Mouse (Mus musculus): ENCODE data around the gene Ap2m1.

Gene Ap2m1

GRCm38 (mm10) chr16:20529375-20529774 is 5.9 kb upstream of the Ap2m1 start:
- DNase-seq (ENCODE audit: low spot score in 2 of 2) = no peak

GRCm38 (mm10) chr16:20530941-20531340 is 4.3 kb upstream of the Ap2m1 start:
- DNase-seq (ENCODE audit: low spot score in 2 of 2) = no peak

DNA sequence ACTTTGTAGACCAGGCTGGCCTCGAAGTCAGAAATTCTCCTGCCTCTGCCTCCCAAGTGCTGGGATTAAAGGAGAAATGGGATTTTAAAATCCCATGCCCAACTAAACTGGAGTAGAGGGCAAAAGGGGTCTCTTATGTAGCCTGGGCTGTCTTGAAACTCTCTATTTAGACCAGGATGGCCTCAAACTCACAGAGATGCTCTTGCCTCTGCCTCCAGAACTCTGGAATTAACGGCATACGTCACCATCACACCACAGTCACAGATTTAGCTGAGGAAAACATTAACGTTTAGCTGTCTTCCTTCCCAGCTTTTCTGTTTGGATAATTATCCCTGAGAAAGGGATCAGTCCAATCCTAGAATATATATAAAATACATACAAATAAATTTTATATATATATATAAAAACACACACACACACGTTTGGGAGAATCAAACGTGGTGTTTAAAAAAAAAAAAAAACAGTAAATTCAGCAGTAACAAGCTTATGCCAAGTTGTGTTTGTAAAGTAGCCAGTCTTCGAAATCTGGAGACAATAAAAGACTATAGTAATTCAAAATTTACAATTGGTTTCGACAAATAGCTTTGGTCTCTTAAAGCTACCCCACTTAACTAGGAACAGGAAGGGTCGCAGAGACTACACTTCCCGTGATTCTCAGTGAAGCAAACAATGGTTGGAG is 522 bp upstream of the Ap2m1 start:
- DNase-seq (ENCODE audit: low spot score in 2 of 2) = no peak

DNA sequence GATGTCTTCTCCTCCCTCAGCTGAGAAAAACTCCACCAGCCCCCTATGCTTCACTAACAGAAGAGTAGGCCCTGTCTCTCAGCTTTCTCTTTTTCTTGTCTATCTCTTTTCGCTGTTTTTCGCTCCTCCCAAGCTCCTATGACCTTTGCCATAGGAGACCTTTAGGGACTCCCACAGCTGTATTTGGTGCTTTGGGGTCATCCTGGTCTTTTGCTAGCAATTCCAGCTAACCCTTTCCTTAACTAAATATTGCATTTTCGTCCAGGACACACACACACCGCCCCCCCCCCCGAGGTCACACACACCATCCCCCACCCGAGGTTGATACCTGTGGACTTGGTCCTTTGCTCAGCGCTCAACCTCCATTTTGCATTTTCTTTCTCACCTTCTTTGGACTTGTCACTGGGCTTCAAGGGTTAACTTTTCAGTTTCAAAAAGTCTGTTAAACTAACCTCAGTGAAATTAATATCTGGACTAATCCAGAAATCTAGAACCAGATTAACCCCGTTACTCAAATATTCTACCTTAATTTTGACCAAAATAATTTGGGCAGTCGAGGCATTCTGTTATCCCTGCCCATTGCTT is 895 bp downstream of the Ap2m1 start:
- DNase-seq (ENCODE audit: low spot score in 2 of 2) = no peak

DNA sequence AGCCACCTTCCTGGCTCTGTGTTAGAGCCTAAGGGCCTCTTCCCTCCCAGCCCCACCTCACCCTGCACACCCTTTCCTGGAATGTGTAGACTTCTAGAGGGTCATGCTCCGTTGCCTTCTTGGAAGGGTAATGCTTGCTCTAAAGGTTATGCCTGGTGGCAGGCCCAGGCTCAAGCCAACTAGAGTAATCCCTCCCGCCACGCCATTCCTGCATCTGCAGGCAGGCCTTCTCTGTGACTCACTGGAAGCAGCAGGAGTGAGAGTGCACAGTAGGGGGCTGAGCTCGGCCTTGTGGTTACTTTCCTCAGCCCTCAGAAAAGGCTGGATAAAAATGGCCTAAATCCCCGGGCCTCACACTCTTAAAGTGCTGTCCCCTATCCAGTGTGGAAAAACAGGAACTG is 1.8 kb downstream of the Ap2m1 start:
- no peak for DNase-seq (ENCODE audit: low spot score in 2 of 2)

- no peak for DNase-seq (ENCODE audit: low spot score in 2 of 2)
These were observed 2.5 kb downstream of the Ap2m1 start for GRCm38 (mm10) chr16:20537601-20538320.

DNA sequence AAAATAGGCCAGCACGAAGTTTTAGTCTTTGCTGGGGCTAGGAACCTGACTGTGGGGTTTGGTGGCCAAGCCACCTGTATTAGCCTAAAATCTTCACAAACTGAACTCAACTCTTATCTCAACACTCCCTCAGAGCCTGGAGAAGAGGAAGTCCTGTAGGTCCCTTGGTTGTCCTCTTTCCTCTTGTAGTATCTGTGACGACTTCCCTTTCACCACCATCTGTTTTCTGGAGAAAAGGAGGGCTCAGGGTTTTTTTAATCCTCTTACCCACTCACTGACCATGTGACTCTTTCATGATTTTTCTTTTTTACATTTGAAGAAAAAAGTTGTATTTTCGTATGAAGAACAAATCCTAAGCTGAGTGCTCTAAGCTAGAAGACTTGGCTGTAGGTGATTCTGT is 4.4 kb downstream of the Ap2m1 start:
- DNase-seq (ENCODE audit: low spot score in 2 of 2) = no peak

DNA sequence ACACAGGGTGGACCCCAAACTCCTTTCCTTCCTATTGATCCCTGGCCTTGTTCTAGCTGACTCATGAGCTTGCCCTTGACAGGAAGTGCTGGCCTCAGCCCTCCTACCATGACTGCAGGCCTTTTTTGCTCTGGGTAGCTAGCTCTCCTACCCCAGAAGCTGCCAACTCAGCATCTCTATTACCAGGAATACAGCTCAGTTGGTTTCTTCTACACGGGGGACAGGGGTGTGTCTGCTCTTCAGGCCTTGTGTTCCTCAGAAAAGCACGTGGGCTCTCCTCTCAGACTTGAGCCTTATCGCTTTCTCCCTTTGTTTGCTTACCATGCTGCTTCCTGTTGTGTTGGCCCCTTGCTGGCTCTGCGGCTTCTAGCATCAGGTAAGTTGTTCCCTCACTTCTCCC is 5.2 kb downstream of the Ap2m1 start:
- DNase-seq (ENCODE audit: low spot score in 2 of 2) = no peak

DNA sequence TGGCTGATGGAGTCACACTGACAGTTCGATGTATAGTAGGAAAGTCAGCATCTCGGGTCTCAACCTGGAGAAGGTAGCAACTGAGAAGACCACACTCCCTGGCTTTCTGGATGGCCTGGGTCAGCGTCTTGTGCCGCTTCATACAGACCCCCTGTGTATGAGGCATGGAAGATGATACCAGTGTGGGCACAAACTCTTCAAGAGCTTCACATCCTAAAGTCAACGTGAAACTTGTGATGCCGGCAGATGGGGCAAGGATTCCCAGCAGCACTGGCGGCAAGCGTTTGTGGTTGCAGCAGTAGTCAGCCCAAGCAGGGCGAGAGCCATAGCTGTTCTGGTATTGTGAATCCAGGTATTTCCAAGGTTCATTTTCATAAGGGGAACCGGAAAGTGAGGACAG is 10.4 kb downstream of the Ap2m1 start:
- no peak for DNase-seq (ENCODE audit: low spot score in 2 of 2)

DNA sequence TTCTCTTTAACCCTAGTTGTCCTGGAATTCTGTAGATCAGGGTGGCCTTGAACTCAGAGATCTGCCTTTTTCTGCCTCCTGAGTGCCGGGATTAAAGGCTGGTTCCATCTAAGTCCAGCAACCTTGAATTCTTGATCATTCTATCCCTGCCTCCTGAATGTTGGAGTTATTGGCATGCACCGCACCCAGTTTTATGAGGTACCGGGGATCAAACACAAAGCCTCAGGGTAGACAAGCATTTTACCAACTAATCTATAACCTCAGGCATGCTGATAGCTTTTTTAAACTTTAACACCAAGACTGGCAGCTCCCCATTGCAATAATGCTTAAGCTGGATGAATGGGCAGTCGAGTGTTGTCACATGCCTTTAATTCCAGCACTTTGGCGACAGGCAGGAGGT is 12.1 kb downstream of the Ap2m1 start:
- DNase-seq (ENCODE audit: low spot score in 2 of 2) = no peak

DNA sequence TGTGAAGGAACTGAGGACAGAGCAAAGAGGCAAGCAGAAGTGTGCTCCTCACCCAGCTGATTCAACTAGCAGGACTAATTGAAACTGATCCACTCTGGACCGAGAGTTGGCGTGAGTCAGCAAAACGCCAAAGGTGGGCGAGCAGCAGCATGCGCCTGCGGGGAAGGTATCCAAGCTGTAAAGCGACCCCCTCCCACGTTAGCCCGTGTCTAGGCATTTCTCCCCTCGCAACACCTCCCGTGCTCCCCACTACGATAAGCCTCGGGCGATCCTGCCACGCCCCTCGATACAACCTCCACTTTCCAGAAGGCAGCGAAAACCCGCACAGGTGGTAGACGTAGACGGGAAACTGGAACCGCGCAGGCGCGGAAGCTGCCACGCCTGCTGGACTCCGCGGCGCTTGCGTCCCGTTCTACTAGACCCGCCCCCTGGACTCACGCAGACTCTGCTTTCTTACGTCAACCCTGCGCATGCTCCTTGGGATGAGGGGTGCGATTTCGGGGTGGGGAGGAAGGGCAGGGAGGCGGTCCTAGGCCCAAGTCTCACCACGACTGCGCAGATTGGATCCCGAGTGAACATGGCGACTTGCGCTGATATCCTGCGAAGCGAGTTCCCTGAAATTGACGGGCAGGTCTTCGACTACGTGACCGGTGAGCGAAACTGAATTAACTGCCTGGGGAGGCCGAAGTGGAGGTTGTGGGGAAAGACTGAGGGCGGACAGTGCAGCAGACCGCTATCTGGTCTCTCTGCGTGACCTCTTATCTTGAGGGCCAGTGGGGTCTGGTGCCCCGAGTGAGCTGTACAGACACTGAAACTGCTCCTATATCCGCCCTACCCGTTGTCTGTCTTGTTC is 13.0 kb downstream of the Ap2m1 start, which contains the start of gene Abcf3:
TSS of gene Abcf3 (plus strand) at position 482 of the 853 bp plus-strand sequence.
- DNase-seq (ENCODE audit: low spot score in 2 of 2) = peak; percentile 92 to 98

DNA sequence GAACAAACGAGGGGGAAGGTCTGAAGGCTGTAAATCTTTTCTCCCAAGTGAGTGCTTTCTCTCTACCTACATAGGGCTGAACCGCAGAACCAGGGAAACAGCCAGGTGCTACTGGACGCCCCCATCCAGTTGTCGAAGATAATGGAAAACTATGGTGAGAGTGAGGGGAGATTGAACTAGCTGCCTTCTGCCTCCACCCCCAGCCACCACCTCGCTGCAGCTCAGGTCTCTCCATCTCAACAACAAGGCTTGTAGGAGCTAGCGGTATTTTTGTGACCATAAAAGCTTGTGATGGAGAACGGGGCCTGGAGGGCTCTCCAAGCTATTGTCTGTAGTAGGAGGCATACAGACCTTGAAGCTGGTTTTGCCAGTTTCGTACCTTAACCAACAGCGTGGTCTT is 13.9 kb downstream of the Ap2m1 start:
- no peak for DNase-seq (ENCODE audit: low spot score in 2 of 2)

GRCm38 (mm10) chr16:20551691-20552090 is 16.4 kb downstream of the Ap2m1 start:
- no peak for DNase-seq (ENCODE audit: low spot score in 2 of 2)

DNA sequence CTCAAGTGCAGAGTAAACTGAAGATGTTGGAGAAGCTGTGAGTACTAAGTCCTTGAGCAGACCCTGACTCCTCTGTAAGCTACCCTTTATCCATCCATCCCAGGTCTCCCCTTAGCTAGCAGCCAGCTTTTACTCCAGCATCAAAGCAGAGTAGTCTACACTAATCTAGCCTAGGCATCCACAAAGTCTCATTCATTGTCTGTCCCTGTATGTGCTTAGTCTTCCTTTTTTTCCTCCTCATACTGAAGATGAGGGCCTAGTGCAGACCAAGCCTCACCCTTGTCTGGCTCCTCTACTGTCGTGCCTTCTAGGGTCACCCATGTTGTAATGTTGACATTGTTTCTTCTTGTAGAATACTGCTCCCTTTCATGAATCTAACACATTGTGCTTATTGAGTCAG is 17.3 kb downstream of the Ap2m1 start:
- DNase-seq (ENCODE audit: low spot score in 2 of 2) = no peak

- no peak for DNase-seq (ENCODE audit: low spot score in 2 of 2)
These were observed 19.7 kb downstream of the Ap2m1 start for GRCm38 (mm10) chr16:20555000-20555399.

DNA sequence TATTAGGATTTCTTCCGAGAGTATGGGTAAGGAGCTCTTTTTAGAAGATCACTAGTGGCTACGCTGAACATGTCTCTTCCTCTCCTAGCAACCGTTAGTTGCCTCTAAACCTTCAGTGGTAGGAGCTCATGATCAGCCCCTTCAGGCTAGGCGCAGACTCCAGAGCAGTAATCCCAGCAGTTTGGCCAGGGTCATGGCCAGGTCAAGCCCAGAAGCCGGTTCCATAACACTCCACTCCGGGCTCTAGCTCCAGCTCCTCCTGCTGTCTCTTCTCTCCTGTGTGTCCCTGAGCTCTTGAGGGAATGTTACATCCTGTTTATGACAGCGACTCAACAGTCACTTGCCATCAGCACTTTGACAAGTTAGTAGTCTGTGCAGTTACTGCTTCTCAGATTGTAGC is 22.1 kb downstream of the Ap2m1 start:
- no peak for DNase-seq (ENCODE audit: low spot score in 2 of 2)

- no peak for DNase-seq (ENCODE audit: low spot score in 2 of 2)
These were observed 29.8 kb downstream of the Ap2m1 start for GRCm38 (mm10) chr16:20565075-20565474.

DNA sequence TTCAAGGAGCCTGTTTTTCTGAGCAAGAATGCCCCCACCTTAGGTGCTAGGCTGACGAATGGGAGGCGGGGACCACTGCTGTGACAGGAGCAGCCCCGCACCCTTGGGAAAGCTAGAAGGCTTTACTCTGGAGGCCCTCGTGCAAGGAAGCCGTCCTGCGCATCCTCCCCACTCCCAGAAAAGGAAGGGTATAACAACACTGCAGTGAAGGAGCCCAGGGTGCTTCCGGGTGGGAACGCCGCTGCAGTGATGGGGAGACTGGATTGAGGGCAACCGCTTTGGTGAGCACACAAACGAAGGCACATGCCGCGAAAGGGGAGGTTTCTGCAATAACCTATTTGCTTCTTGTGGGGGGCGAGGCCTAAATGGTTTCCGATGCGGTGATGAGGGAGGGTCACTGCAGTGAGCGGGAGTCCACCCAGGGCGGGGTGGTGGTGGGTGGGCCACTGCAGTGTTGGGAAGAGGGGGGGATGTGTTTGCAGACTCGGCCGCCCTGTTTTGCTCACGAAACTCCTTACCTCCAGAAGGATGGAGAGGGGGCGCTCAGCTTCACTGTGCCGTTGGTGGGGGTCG is 54.2 kb downstream of the Ap2m1 start, which contains the start of gene Vwa5b2:
TSS of gene Vwa5b2 (plus strand) at position 106 of the 573 bp plus-strand sequence.
- no peak for DNase-seq (ENCODE audit: low spot score in 2 of 2)

DNA sequence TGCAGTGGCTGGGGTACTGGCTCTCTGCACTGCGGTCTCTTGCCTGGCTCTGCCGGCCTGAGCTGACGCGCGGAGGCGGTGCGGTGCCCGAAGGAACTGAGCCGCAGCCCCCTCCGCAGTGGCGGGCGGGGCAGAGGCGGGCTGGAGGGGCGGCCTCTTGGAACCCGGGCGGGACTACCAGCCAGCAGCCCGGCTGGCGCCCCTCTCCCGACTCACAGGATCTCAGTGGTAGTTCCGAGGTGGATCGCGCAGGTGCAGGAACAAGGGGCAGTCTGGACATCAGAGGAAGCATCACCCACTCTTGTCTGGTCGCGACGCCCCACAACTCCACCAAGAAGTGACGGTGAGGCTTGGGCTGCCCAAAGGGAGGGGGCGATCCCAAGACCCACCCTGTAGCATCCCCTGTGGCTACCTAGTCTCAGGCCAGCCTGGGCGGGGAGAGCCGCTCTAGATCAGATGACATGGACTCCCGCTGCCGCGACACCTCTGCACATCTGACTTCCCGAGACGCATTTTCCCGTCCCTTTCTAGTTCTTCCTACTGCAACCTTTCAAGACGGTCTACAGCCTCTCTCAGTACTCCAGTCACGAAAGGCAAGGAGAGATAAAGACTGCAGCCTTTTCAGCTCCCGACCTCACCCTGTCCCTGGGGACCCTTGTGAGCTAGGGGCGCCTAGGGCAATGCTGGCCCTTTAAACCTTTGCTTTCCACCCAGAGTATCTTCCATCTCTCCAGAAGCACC is 54.8 kb downstream of the Ap2m1 start:
- no peak for DNase-seq (ENCODE audit: low spot score in 2 of 2)

GRCm38 (mm10) chr16:20590680-20591038 is 55.4 kb downstream of the Ap2m1 start:
- DNase-seq (ENCODE audit: low spot score in 2 of 2) = no peak

- no peak for DNase-seq (ENCODE audit: low spot score in 2 of 2)
These were observed 55.9 kb downstream of the Ap2m1 start for GRCm38 (mm10) chr16:20591076-20591705.
